Mouse (Mus musculus) intestine, embryonic 16.5 days (tissue): ENCODE measurements around the gene Mon1a. TPM values are rescaled to one million over a fixed set of nuclear protein-coding genes. Genes with fewer than 3 reads are reported as not detected.

Experiments
- ATAC-seq: fragments of 200-750 bp; cut with Nextera tagmentation; 2 replicates; pipeline ENCODE4 v1.8.0; 2017; ENCODE audit warnings: moderate TSS enrichment, moderate library complexity
- H3K27ac ChIP-seq: fragments of 300-500 bp; sonication (generic); 2 replicates; pipeline ENCODE4 v1.5.1; 2014; ENCODE audit warnings: mild to moderate bottlenecking, low read length
- H3K27me3 ChIP-seq: fragments of 300-500 bp; sonication (generic); replicated peaks from 2 replicates; pipeline ENCODE4 v1.6.1; 2014; ENCODE audit warnings: low read length, control low read depth, mixed read lengths; ENCODE audit not compliant: control insufficient read depth, insufficient read depth
- H3K36me3 ChIP-seq: fragments of 300-500 bp; sonication (generic); 2 replicates; pipeline ENCODE4 v1.6.1; 2014; ENCODE audit warnings: low read length, control low read depth; ENCODE audit not compliant: control insufficient read depth, insufficient read depth
- H3K4me1 ChIP-seq: fragments of 300-500 bp; sonication (generic); 2 replicates; pipeline ENCODE4 v1.6.1; 2014; ENCODE audit warnings: low read length, control low read depth, mixed read lengths; ENCODE audit not compliant: control insufficient read depth, insufficient read depth
- H3K4me2 ChIP-seq: fragments of 300-500 bp; sonication (generic); 2 replicates; pipeline ENCODE4 v1.6.1; 2014; ENCODE audit warnings: low read depth, low read length, control low read depth
- H3K4me3 ChIP-seq: fragments of 300-500 bp; sonication (generic); 2 replicates; pipeline ENCODE4 v1.5.1; 2014; ENCODE audit warnings: mild to moderate bottlenecking, low read length
- H3K9ac ChIP-seq: fragments of 300-500 bp; sonication (generic); 2 replicates; pipeline ENCODE4 v1.6.1; 2014; ENCODE audit warnings: low read depth, low read length
- H3K9me3 ChIP-seq: fragments of 300-500 bp; sonication (generic); 2 replicates; pipeline ENCODE4 v1.6.1; 2016; ENCODE audit warnings: low read length, control low read depth; ENCODE audit not compliant: control insufficient read depth
- WGBS: fragments of 180-500 bp; shearing (Covaris S2); extraction: QIAGEN DNeasy Blood & Tissue Kit; methylation state at CpG from one replicate; pipeline ENCODE4 v1.1.7; 2014; 5-methylcytosine and 5-hydroxymethylcytosine counted together
- polyA plus RNA-seq: library from polyadenylated mRNA; unstranded; fragments of >200 nt; fragmentation: Nextera tagmentation; extraction: Ambion mirVana; gene quantifications from 2 replicates; pipeline ENCODE4 v1.2.1, GENCODE M21; 2015

Gene Mon1a
- polyA plus RNA-seq, 1 experiment from 2014 or later: 22.5 TPM

- H3K27ac ChIP-seq: no peak overlapping the region
- H3K4me3 ChIP-seq: peak overlapping the region; percentile 53
- H3K4me1 ChIP-seq: peaks cover 19% of the 10 kb centered on the region
- H3K27me3 ChIP-seq: peaks cover 16% of the 10 kb centered on the region
- no peaks in the 10 kb centered on the region for H3K9me3 ChIP-seq
- no peaks in the 10 kb centered on the region for H3K36me3 ChIP-seq
- WGBS: 1% methylated on average over 40 of the region's 41 CpGs
- H3K4me2 ChIP-seq: peak overlapping the region; percentile 94
- peak overlapping the region; percentile 66 for H3K9ac ChIP-seq
- ATAC-seq: 0 out of 2 replicates have a peak, but pooled peaks have one; percentile 29
Observed at GRCm38 (mm10) chr9:107935790-107936214, 47.9 kb downstream of the Mon1a start.

- 0 out of 2 replicates have a peak, but pooled peaks have one; percentile 21 for ATAC-seq
- peak overlapping the region; percentile 66 for H3K9ac ChIP-seq
Observed at GRCm38 (mm10) chr9:107936215-107936822, 48.4 kb downstream of the Mon1a start.

GRCm38 (mm10) chr9:107936831-107937230 lies 48.9 kb downstream of the Mon1a start:
- Histone ChIP-seq H3K4me1 (peaks cover 11% of the 10 kb centered on the region), H3K4me2 (no peak overlapping the region), H3K9me3 (no peaks in the 10 kb centered on the region), H3K36me3 (no peaks in the 10 kb centered on the region), H3K9ac (no peak overlapping the region), H3K27me3 (peaks cover 16% of the 10 kb centered on the region), H3K27ac (no peak overlapping the region), H3K4me3 (no peak overlapping the region)
- 30% methylated on average over 3 of the region's 3 CpGs for WGBS
- ATAC-seq: no peak

More at GRCm38 (mm10) chr9:107936215-107936822, 48.4 kb downstream of the Mon1a start:
- peak overlapping the region; percentile 94 for H3K4me2 ChIP-seq
- no peaks in the 10 kb centered on the region for H3K36me3 ChIP-seq
- H3K4me3 ChIP-seq: peak overlapping the region; percentile 53
- H3K27ac ChIP-seq: no peak overlapping the region
- peaks cover 14% of the 10 kb centered on the region for H3K4me1 ChIP-seq
- WGBS: 4% methylated on average over 29 of the region's 29 CpGs
- H3K9me3 ChIP-seq: no peaks in the 10 kb centered on the region
- peaks cover 16% of the 10 kb centered on the region for H3K27me3 ChIP-seq

GRCm38 (mm10) chr9:107947241-107948194 lies 59.6 kb downstream of the Mon1a start:
- no peak overlapping the region for H3K4me2 ChIP-seq
- H3K27me3 ChIP-seq: no peaks in the 10 kb centered on the region
- no peak for ATAC-seq
- no peaks in the 10 kb centered on the region for H3K9me3 ChIP-seq
- no peak overlapping the region for H3K27ac ChIP-seq
- H3K36me3 ChIP-seq: no peaks in the 10 kb centered on the region
- WGBS: 88% methylated on average over 31 of the region's 31 CpGs
- no peak overlapping the region for H3K4me3 ChIP-seq
- H3K4me1 ChIP-seq: peaks cover 6% of the 10 kb centered on the region
- 0 out of 2 replicates have a peak overlapping the region, but pooled peaks have one; percentile 6 for H3K9ac ChIP-seq

- H3K36me3 ChIP-seq: no peaks in the 10 kb centered on the region
- no peak overlapping the region for H3K4me3 ChIP-seq
- WGBS: 83% methylated on average over 13 of the region's 13 CpGs
- H3K4me1 ChIP-seq: peaks cover 6% of the 10 kb centered on the region
- H3K9ac ChIP-seq: no peak overlapping the region
- ATAC-seq: no peak
- H3K27me3 ChIP-seq: no peaks in the 10 kb centered on the region
- H3K27ac ChIP-seq: no peak overlapping the region
- no peak overlapping the region for H3K4me2 ChIP-seq
- H3K9me3 ChIP-seq: no peaks in the 10 kb centered on the region
Observed at GRCm38 (mm10) chr9:107949184-107949921, 61.4 kb downstream of the Mon1a start.

- H3K27me3 ChIP-seq: no peaks in the 10 kb centered on the region
- H3K4me3 ChIP-seq: peak within 1 kb of the TSS; percentile 65
- peak within 1 kb of the TSS; percentile 73 for H3K9ac ChIP-seq
- no peak for ATAC-seq
- peak within 1 kb of the TSS; percentile 62 for H3K4me2 ChIP-seq
- no peaks in the 10 kb centered on the region for H3K36me3 ChIP-seq
- H3K4me1 ChIP-seq: peaks cover 6% of the 10 kb centered on the region
- no peaks in the 10 kb centered on the region for H3K9me3 ChIP-seq
- H3K27ac ChIP-seq: peak within 1 kb of the TSS; percentile 62; the same call in 1 of the 2 replicates
- 90% methylated on average over 10 of the region's 10 CpGs for WGBS
Observed at GRCm38 (mm10) chr9:107949922-107950235, 61.9 kb downstream of the Mon1a start, which contains the start of gene Traip. TSS of gene Traip (plus strand) at chr9:107950136.

GRCm38 (mm10) chr9:107950460-107951355 lies 62.8 kb downstream of the Mon1a start:
- Histone ChIP-seq H3K4me2 (peak overlapping the region; percentile 62), H3K4me1 (peaks cover 6% of the 10 kb centered on the region), H3K27me3 (no peaks in the 10 kb centered on the region), H3K9ac (peak overlapping the region; percentile 73), H3K4me3 (peak overlapping the region; percentile 65), H3K27ac (peak overlapping the region; percentile 62; the same call in 1 of the 2 replicates), H3K36me3 (no peaks in the 10 kb centered on the region), H3K9me3 (no peaks in the 10 kb centered on the region)
- peak; percentile 96 for ATAC-seq
- 13% methylated on average over 45 of the region's 45 CpGs for WGBS
